Mouse (Mus musculus): ENCODE measurements around the gene Mybph. TPM values are rescaled to one million over a fixed set of nuclear protein-coding genes. Genes with fewer than 3 reads are reported as not detected.
"Not testable (repeated sequence)": the region's sequence is repeated elsewhere in the genome, so short reads cannot be mapped to it uniquely, and the experiment has no call there.

Gene Mybph
- polyA plus RNA-seq, 1 experiment from 2014 or later: 0.17 TPM

DNA sequence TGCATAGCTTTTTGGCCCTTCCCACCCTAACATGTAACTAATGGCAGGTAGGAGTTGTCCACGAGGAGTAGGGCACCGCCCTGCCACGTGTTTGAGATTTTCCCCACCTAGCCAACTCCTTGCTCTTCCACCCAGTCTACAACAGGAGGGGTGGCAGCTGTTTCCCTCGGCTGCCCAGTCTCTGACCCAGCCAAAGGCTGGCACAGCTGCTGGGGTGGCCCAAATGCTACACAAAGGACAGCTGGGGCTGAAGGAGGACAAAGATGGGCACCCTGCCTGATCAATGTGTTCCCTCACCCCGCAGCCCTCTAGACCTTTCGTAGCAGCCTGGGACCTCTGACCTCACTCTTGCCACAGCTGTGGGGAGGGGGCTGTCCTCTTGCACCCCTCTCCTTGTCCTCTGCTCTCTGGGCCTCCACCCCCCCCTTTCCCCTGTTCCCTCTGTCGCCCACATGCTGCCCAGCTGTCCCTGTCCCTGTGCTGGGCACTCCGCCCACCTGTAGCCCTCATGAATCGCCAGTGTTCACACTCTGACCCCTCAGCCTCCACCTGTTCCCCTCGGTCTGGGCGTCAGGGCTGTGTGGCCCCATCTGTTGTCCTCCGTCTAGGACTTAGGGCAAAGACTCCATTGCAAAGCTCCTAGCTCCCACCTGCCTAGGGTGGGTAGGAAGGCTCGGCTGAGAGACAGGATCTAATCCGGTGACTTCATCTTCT, 51.9 kb downstream of the Mybph start:
- no peaks in the 10 kb centered on the region for H3K36me3 ChIP-seq (ENCODE audit: control insufficient read depth, insufficient read depth, low read length)
- 72% methylated on average over 14 of the region's 14 CpGs for WGBS
- no peaks in the 10 kb centered on the region for H3K27me3 ChIP-seq (replicated peaks; ENCODE audit: control insufficient read depth, insufficient read depth, low read length)
- peak; percentile 29; the same call in 1 of the 2 replicates for ATAC-seq
- H3K9me3 ChIP-seq (ENCODE audit: control insufficient read depth, low read length): no peaks in the 10 kb centered on the region
- no peak overlapping the region for H3K4me3 ChIP-seq (ENCODE audit: low read length)
- no peak overlapping the region for H3K27ac ChIP-seq (ENCODE audit: low read length)
- H3K9ac ChIP-seq (ENCODE audit: low read depth, low read length): no peak overlapping the region; the same call in 1 of the 2 replicates
- H3K4me2 ChIP-seq (ENCODE audit: low read depth, low read length): no peak overlapping the region
- peaks cover 12% of the 10 kb centered on the region for H3K4me1 ChIP-seq (ENCODE audit: control insufficient read depth, insufficient read depth, low read length)

DNA sequence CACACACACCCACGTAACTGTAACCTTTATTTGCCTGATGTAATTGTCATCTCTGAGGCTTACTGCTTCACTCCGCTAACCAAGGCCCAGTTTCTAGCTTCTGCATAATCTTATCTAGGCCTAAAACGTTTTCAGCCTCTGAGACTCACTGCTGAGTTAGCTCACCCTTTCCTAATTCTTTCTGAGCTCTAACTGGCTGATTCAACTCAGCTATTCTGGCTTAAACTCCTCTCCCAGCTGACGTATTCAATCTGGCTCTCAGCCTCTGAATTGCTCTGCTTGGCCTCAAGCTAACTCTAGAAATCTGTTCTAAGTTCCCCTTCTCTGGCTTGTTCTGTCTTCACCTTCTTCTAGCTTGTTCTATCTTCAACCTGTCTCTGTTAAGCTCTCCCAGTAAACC, 53.3 kb downstream of the Mybph start:
- Histone ChIP-seq H3K36me3 (ENCODE audit: control insufficient read depth, insufficient read depth, low read length) (no peaks in the 10 kb centered on the region), H3K4me3 (ENCODE audit: low read length) (no peak overlapping the region), H3K4me2 (ENCODE audit: low read depth, low read length) (no peak overlapping the region), H3K9me3 (ENCODE audit: control insufficient read depth, low read length) (no peaks in the 10 kb centered on the region), H3K27me3 (replicated peaks; ENCODE audit: control insufficient read depth, insufficient read depth, low read length) (no peaks in the 10 kb centered on the region), H3K4me1 (ENCODE audit: control insufficient read depth, insufficient read depth, low read length) (peaks cover 8% of the 10 kb centered on the region), H3K27ac (ENCODE audit: low read length) (no peak overlapping the region), H3K9ac (ENCODE audit: low read depth, low read length) (no peak overlapping the region)
- WGBS: 59% methylated on average over 4 of the region's 4 CpGs
- ATAC-seq: no peak

DNA sequence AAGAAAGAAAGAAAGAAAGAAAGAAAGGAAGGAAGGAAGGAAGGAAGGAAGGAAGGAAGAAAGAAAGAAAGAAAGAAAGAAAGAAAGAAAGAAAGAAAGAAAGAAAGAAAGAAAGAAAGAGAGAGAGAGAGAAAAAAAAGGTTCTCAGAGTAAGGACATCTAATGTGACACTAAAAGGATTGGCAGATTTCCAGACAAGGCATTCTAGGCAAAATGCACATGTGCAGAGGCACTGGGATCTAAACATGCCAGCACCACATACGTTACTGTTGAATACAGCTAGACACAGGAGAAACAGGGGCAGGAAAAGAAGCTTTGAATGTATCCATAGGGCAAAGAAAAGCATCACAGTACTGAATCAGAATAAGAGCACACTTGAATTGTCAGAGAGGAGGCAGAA, 56.4 kb downstream of the Mybph start:
- H3K36me3 ChIP-seq (ENCODE audit: control insufficient read depth, insufficient read depth, low read length); ATAC-seq: not testable (repeated sequence)
- WGBS: 60% methylated on average over 1 of the region's 1 CpGs

More for the DNA sequence above, 56.4 kb downstream of the Mybph start:
- H3K4me3 ChIP-seq (ENCODE audit: low read length); H3K4me2 ChIP-seq (ENCODE audit: low read depth, low read length); H3K27ac ChIP-seq (ENCODE audit: low read length); H3K9ac ChIP-seq (ENCODE audit: low read depth, low read length); H3K4me1 ChIP-seq (ENCODE audit: control insufficient read depth, insufficient read depth, low read length); H3K9me3 ChIP-seq (ENCODE audit: control insufficient read depth, low read length); H3K27me3 ChIP-seq (replicated peaks; ENCODE audit: control insufficient read depth, insufficient read depth, low read length): not testable (repeated sequence)

Other genes starting within 250 kb of the Mybph start
- 8.7 and 8.8 TPM in 2 replicates for gene Fmod, start 156.2 kb upstream of the Mybph start, polyA plus RNA-seq (2015; fragmentation: Nextera tagmentation; extraction: Ambion mirVana)
- gene Btg2, start 114.3 kb upstream of the Mybph start, polyA plus RNA-seq (2015; fragmentation: Nextera tagmentation; extraction: Ambion mirVana): 42.9 and 43.2 TPM in 2 replicates
- gene Chit1, start 82.2 kb upstream of the Mybph start, polyA plus RNA-seq (2015; fragmentation: Nextera tagmentation; extraction: Ambion mirVana): not detected in 2 replicates
- 0.43 and 0.57 TPM in 2 replicates for gene Chil1, start 11.3 kb upstream of the Mybph start, polyA plus RNA-seq (2015; fragmentation: Nextera tagmentation; extraction: Ambion mirVana)
- gene Adora1, start 42.0 kb downstream of the Mybph start, polyA plus RNA-seq (2015; fragmentation: Nextera tagmentation; extraction: Ambion mirVana): 6.8 and 8.2 TPM in 2 replicates
- 0.32 TPM in 2 replicates for gene Myog, start 96.5 kb downstream of the Mybph start, polyA plus RNA-seq (2015; fragmentation: Nextera tagmentation; extraction: Ambion mirVana)
- 4.6 and 4.7 TPM in 2 replicates for gene Ppfia4, start 139.5 kb downstream of the Mybph start, polyA plus RNA-seq (2015; fragmentation: Nextera tagmentation; extraction: Ambion mirVana)
- 84.9 and 88.6 TPM in 2 replicates for gene Tmem183a, start 168.5 kb downstream of the Mybph start, polyA plus RNA-seq (2015; fragmentation: Nextera tagmentation; extraction: Ambion mirVana)
- 0.07 TPM in 1 of 2 replicates, not detected in the other for gene 4933406M09Rik, start 192.5 kb downstream of the Mybph start, polyA plus RNA-seq (2015; fragmentation: Nextera tagmentation; extraction: Ambion mirVana)
- 32.3 and 38.6 TPM in 2 replicates for gene Cyb5r1, start 212.1 kb downstream of the Mybph start, polyA plus RNA-seq (2015; fragmentation: Nextera tagmentation; extraction: Ambion mirVana)
- gene Adipor1, start 221.9 kb downstream of the Mybph start, polyA plus RNA-seq (2015; fragmentation: Nextera tagmentation; extraction: Ambion mirVana): 78.7 and 82.8 TPM in 2 replicates

All from intestine, embryonic 16.5 days (tissue).